Mouse (Mus musculus) heart, postnatal 0 days (tissue): Measurements from ENCODE around the gene Traf6.

Experiments used
- CTCF ChIP-seq: IDR thresholded peaks from 2 replicates; pipeline ENCODE4 v1.5.1; 2016; ENCODE audit warnings: antibody characterized with exemption, control low read depth, low read depth
- EP300 ChIP-seq: IDR thresholded peaks from 2 replicates; pipeline ENCODE4 v1.6.1; 2016; ENCODE audit warnings: antibody characterized with exemption, low read depth

GRCm38 (mm10) chr2:101638979-101639839, 39.0 kb upstream of the Traf6 start:
- no peak for TF ChIP-seq EP300
- no peak for TF ChIP-seq CTCF
